ENCODE assay signal across 8 mouse cellular contexts in the genomic region with DNA sequence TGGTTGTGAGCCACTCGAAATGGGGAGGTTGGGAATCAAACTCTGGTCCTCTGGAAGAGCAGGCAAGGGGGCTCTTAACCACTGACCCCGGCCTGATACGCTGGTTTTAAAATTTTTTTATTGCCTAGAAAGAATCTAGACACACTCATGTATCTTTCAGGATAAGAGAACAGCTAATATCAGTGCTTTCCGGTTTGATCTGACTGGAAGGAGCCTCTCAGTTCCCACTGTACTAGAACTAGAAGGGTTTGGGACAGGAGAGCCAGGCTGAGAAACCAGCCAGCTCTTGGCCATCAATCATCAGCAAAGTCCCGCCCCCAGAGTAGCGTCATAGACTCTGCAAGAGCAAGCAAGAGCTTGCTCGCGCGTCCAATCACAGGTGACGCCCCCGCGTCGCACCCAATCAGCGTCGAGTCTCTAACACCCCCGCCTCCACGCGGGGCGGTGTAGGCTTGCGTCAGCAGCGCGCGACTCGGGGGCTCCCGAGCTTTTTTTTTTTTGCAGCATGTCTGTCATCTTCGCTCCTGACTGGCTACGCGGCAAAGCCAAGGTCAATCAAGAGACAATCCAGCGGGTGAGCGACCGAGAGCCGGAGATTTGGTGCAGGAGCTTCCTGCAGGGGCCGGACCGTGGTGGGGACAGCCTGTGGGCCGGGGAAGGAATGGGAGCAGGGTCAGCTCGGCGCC. TPM values are rescaled to one million over a fixed set of nuclear protein-coding genes. Genes with fewer than 3 reads are reported as not detected.
A peak's percentile ranks its signal among the peaks of the same experiment; 100 is the strongest.
DNase-seq lines count a peak whose midpoint lies in the region; ATAC-seq and TF ChIP-seq lines count a peak whose summit lies in the region.

A gene (plus strand): TSS at position 432 of the 686 bp plus-strand sequence.

- H3K4me1 ChIP-seq in heart, embryonic 12.5 days (replicated peaks), result peaks cover 41% of the 10 kb centered on the region
- H3K4me1 ChIP-seq in kidney, postnatal 0 days (replicated peaks; ENCODE audit: insufficient read depth, low read length), result peaks cover 13% of the 10 kb centered on the region
- H3K4me1 ChIP-seq in liver, embryonic 11.5 days (replicated peaks; ENCODE audit: control insufficient read depth, insufficient read depth, low read length), result peaks cover 34% of the 10 kb centered on the region
- H3K4me1 ChIP-seq in stomach, embryonic 14.5 days (ENCODE audit: control insufficient read depth, insufficient read depth, low read length), result peaks cover 21% of the 10 kb centered on the region

- H3K4me2 ChIP-seq in heart, embryonic 12.5 days, result peak within 1 kb of the TSS; percentile 89
- peak within 1 kb of the TSS; percentile 78 for H3K4me2 ChIP-seq in kidney, postnatal 0 days (ENCODE audit: low read length)
- peak within 1 kb of the TSS; percentile 94 for H3K4me2 ChIP-seq in liver, embryonic 11.5 days
- H3K4me2 ChIP-seq in stomach, embryonic 14.5 days (replicated peaks; ENCODE audit: low read depth, low read length), result peak within 1 kb of the TSS; percentile 86

- no peak for TF ChIP-seq CTCF in kidney, postnatal 0 days (IDR thresholded peaks at IDR 0.05; ENCODE audit: low read depth)

- 4% methylated on average over 37 of the region's 37 CpGs for WGBS in heart, embryonic 12.5 days
- 4% methylated on average over 37 of the region's 37 CpGs for WGBS in kidney, postnatal 0 days
- 5% methylated on average over 37 of the region's 37 CpGs for WGBS in liver, embryonic 11.5 days
- 5% methylated on average over 37 of the region's 37 CpGs for WGBS in stomach, embryonic 14.5 days

- peak within 1 kb of the TSS; percentile 100 for H3K27ac ChIP-seq in heart, embryonic 12.5 days (ENCODE audit: poor library complexity, severe bottlenecking)
- H3K27ac ChIP-seq in kidney, postnatal 0 days, result peak within 1 kb of the TSS; percentile 95
- H3K27ac ChIP-seq in liver, embryonic 11.5 days (ENCODE audit: low read depth, low read length), result peak within 1 kb of the TSS; percentile 93
- H3K27ac ChIP-seq in stomach, embryonic 14.5 days (ENCODE audit: low read length), result peak within 1 kb of the TSS; percentile 94

- peak; percentile 87 for ATAC-seq in erythroid progenitor cell, adult 5-6 weeks (replicated peaks; ENCODE audit: low FRiP score, poor library complexity, severe bottlenecking)
- ATAC-seq in heart, embryonic 12.5 days (ENCODE audit: insufficient number of reproducible peaks, low FRiP score), result peak; percentile 100
- ATAC-seq in kidney, postnatal 0 days (replicated peaks; ENCODE audit: low FRiP score, low read depth), result peak; percentile 98
- ATAC-seq in liver, embryonic 11.5 days (replicated peaks; ENCODE audit: low FRiP score), result peak; percentile 96
- ATAC-seq in stomach, embryonic 14.5 days (ENCODE audit: insufficient number of reproducible peaks, insufficient read depth, low FRiP score, low read depth), result peak; percentile 99

- H3K4me3 ChIP-seq in heart, embryonic 12.5 days, result peak within 1 kb of the TSS; percentile 94
- H3K4me3 ChIP-seq in kidney, postnatal 0 days (replicated peaks; ENCODE audit: low read depth, low read length), result peak within 1 kb of the TSS; percentile 79
- peak within 1 kb of the TSS; percentile 97 for H3K4me3 ChIP-seq in liver, embryonic 11.5 days (ENCODE audit: low read depth, low read length)
- H3K4me3 ChIP-seq in stomach, embryonic 14.5 days (ENCODE audit: low read depth, low read length), result peak within 1 kb of the TSS; percentile 96

- H3K9me3 ChIP-seq in heart, embryonic 12.5 days (replicated peaks), result no peaks in the 10 kb centered on the region
- no peaks in the 10 kb centered on the region for H3K9me3 ChIP-seq in kidney, postnatal 0 days (replicated peaks; ENCODE audit: low read length)
- H3K9me3 ChIP-seq in liver, embryonic 11.5 days (ENCODE audit: control insufficient read depth, low read length), result no peaks in the 10 kb centered on the region
- H3K9me3 ChIP-seq in stomach, embryonic 14.5 days (ENCODE audit: control insufficient read depth, low read depth, low read length), result no peaks in the 10 kb centered on the region

- H3K36me3 ChIP-seq in heart, embryonic 12.5 days, result peaks cover 16% of the 10 kb centered on the region
- no peaks in the 10 kb centered on the region for H3K36me3 ChIP-seq in kidney, postnatal 0 days (ENCODE audit: insufficient read depth, low read length)
- peaks cover 2% of the 10 kb centered on the region; the same call in 1 of the 2 replicates for H3K36me3 ChIP-seq in liver, embryonic 11.5 days (ENCODE audit: control insufficient read depth, insufficient read depth, low read length)
- peaks cover 12% of the 10 kb centered on the region for H3K36me3 ChIP-seq in stomach, embryonic 14.5 days (ENCODE audit: control insufficient read depth, insufficient read depth, low read length)

- DNase-seq in CD4-positive helper T cell, adult 2 months (ENCODE audit: low read depth, low spot score), result peak; percentile 100
- peak; percentile 98 for DNase-seq in brain, embryonic 18.5 days (ENCODE audit: low read depth, low spot score)
- peak; percentile 99 for DNase-seq in kidney, postnatal 0 days (ENCODE audit: low spot score)
- peak; percentile 98 for DNase-seq in liver, embryonic 11.5 days (ENCODE audit: low spot score)
- peak; percentile 99 for DNase-seq in naive thymus-derived CD4-positive, alpha-beta T cell, adult 2 months (ENCODE audit: low read depth)

- no peaks in the 10 kb centered on the region for H3K27me3 ChIP-seq in heart, embryonic 12.5 days (replicated peaks)
- no peaks in the 10 kb centered on the region for H3K27me3 ChIP-seq in kidney, postnatal 0 days (ENCODE audit: insufficient read depth, low read length)
- no peaks in the 10 kb centered on the region for H3K27me3 ChIP-seq in liver, embryonic 11.5 days (replicated peaks; ENCODE audit: control insufficient read depth, insufficient read depth, low read length)
- no peaks in the 10 kb centered on the region for H3K27me3 ChIP-seq in stomach, embryonic 14.5 days (ENCODE audit: control insufficient read depth, insufficient read depth, low read length)

- H3K9ac ChIP-seq in heart, embryonic 12.5 days, result peak within 1 kb of the TSS; percentile 97
- peak within 1 kb of the TSS; percentile 90 for H3K9ac ChIP-seq in kidney, postnatal 0 days (ENCODE audit: low read depth, low read length)
- peak within 1 kb of the TSS; percentile 95 for H3K9ac ChIP-seq in liver, embryonic 11.5 days (ENCODE audit: low read depth, low read length)
- H3K9ac ChIP-seq in stomach, embryonic 14.5 days (replicated peaks; ENCODE audit: low read depth, low read length), result peak within 1 kb of the TSS; percentile 87

RNA-seq across cellular contexts. Expression of the gene that starts here (rescaled TPM):
- 8.8 and 47.2 TPM in 2 replicates for total RNA-seq in erythroid progenitor cell, adult 5-6 weeks (2015; ENCODE audit: low replicate concordance)
- 17.2 and 52.3 TPM in 2 replicates for total RNA-seq in erythroid progenitor cell, adult 5-6 weeks (2017; ENCODE audit: low replicate concordance)
- 145 and 152 TPM in 2 replicates for polyA plus RNA-seq in heart, embryonic 12.5 days (2016; fragmentation: Nextera tagmentation; extraction: Ambion mirVana)
- 176 and 194 TPM in 2 replicates for polyA plus RNA-seq in kidney, postnatal 0 days (2015; fragmentation: Nextera tagmentation; extraction: Ambion mirVana)
- polyA plus RNA-seq in liver, embryonic 11.5 days (2014; fragmentation: Nextera tagmentation; extraction: Ambion mirVana), result 103 and 118 TPM in 2 replicates
- 136 TPM in 2 replicates for polyA plus RNA-seq in stomach, embryonic 14.5 days (2014; fragmentation: Nextera tagmentation; extraction: Ambion mirVana)

Comparison
In these comparisons a context has a peak if more than half of its experiments do, and no peak if none do; other contexts are left out.
1. Peak in every context shown above with its lines: DNase-seq, ATAC-seq, H3K4me3 ChIP-seq and H3K27ac ChIP-seq.